Mouse (Mus musculus) stomach, embryonic 15.5 days (tissue): ENCODE measurements around the gene Olfr799. TPM values are rescaled to one million over a fixed set of nuclear protein-coding genes. Genes with fewer than 3 reads are reported as not detected.

Experiments used
- ATAC-seq: fragments of 200-750 bp; cut with Nextera tagmentation; 2 replicates; pipeline ENCODE4 v1.8.0; 2017; ENCODE audit warnings: low read depth, moderate number of reproducible peaks, moderate TSS enrichment; ENCODE audit not compliant: insufficient read depth, low FRiP score
- H3K27ac ChIP-seq: fragments of 300-500 bp; sonication (generic); 2 replicates; pipeline ENCODE4 v1.5.1; 2015; ENCODE audit warnings: mild to moderate bottlenecking, inconsistent platforms
- H3K27me3 ChIP-seq: fragments of 300-500 bp; sonication (generic); replicated peaks from 2 replicates; pipeline ENCODE4 v1.6.1; 2015; ENCODE audit warnings: inconsistent platforms
- H3K36me3 ChIP-seq: fragments of 300-500 bp; sonication (generic); 2 replicates; pipeline ENCODE4 v1.6.1; 2015; ENCODE audit warnings: inconsistent platforms
- H3K4me1 ChIP-seq: fragments of 300-500 bp; sonication (generic); 2 replicates; pipeline ENCODE4 v1.6.1; 2015; ENCODE audit warnings: inconsistent platforms
- H3K4me2 ChIP-seq: fragments of 300-500 bp; sonication (generic); 2 replicates; pipeline ENCODE4 v1.6.1; 2015; ENCODE audit warnings: mild to moderate bottlenecking, inconsistent platforms
- H3K4me3 ChIP-seq: fragments of 300-500 bp; sonication (generic); replicated peaks from 2 replicates; pipeline ENCODE4 v1.5.1; 2015; ENCODE audit warnings: inconsistent platforms
- H3K9ac ChIP-seq: fragments of 300-500 bp; sonication (generic); 2 replicates; pipeline ENCODE4 v1.6.1; 2015; ENCODE audit warnings: inconsistent platforms
- H3K9me3 ChIP-seq: fragments of 300-500 bp; sonication (generic); 2 replicates; pipeline ENCODE4 v1.6.1; 2016; ENCODE audit warnings: inconsistent platforms
- WGBS: fragments of 180-500 bp; shearing (Covaris S2); methylation state at CpG from one replicate; pipeline ENCODE4 v1.1.7; 2015; 5-methylcytosine and 5-hydroxymethylcytosine counted together
- polyA plus RNA-seq: library from polyadenylated mRNA; unstranded; fragments of >200 nt; fragmentation: Nextera tagmentation; extraction: Ambion mirVana; gene quantifications from 2 replicates; pipeline ENCODE4 v1.2.1, GENCODE M21; 2015

Gene Olfr799
- polyA plus RNA-seq = not detected in 2 replicates

DNA sequence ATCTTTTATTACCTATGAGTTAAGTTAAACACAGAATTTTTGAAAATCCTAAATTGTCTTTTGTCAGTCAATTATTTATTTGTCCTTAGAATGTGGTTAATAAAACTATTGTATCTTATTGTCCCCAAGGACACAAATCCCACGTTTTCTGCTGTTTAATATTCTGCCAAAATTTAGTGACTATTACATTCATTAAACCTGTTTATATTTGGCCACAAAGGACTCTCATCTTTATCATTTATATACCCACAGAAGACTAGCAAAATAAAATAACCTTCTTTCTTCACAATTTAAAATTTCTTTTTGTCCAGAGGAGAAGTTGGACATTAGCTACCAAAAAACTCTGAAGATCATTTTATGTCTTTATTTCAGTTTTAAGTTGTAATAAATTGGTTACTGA lies at the start of gene Olfr799:
Gene Olfr799 (plus strand): TSS at position 301 of the 400 bp plus-strand sequence.
- Histone ChIP-seq H3K4me1 (no peaks in the 10 kb centered on the region), H3K27ac (no peak within 1 kb of the TSS), H3K9ac (no peak within 1 kb of the TSS), H3K9me3 (no peaks in the 10 kb centered on the region), H3K27me3 (no peaks in the 10 kb centered on the region), H3K36me3 (no peaks in the 10 kb centered on the region), H3K4me2 (no peak within 1 kb of the TSS), H3K4me3 (no peak within 1 kb of the TSS)
- WGBS = 24% methylated on average over 1 of the region's 1 CpGs
- no peak for ATAC-seq

DNA sequence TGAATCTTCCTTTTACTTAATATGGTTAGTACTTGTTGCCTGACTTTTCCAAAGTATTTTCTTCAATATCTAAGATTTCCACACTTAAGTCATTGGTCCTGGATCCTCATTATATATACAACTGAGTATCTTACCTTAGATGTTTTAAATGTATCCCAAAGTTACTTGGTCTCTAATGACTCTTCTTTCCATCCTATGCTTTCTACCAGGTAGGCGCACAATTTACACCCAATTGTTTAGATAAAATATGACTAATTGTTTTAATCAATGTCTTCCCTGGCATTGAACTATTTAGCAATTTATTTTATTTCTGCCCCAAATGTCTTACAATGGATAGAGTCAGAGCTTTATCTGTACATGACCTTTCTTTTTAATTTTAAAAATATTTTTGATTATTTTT lies 24.8 kb upstream of the Olfr799 start, which contains the start of gene Olfr796:
Gene Olfr796 (minus strand): TSS at position 101 of the 400 bp plus-strand sequence.
- ATAC-seq = no peak
- Histone ChIP-seq H3K9ac (no peak within 1 kb of the TSS), H3K36me3 (no peaks in the 10 kb centered on the region), H3K27ac (no peak within 1 kb of the TSS), H3K4me2 (no peak within 1 kb of the TSS), H3K4me1 (no peaks in the 10 kb centered on the region), H3K9me3 (no peaks in the 10 kb centered on the region), H3K27me3 (no peaks in the 10 kb centered on the region), H3K4me3 (no peak within 1 kb of the TSS)
- 92% methylated on average over 1 of the region's 1 CpGs for WGBS

DNA sequence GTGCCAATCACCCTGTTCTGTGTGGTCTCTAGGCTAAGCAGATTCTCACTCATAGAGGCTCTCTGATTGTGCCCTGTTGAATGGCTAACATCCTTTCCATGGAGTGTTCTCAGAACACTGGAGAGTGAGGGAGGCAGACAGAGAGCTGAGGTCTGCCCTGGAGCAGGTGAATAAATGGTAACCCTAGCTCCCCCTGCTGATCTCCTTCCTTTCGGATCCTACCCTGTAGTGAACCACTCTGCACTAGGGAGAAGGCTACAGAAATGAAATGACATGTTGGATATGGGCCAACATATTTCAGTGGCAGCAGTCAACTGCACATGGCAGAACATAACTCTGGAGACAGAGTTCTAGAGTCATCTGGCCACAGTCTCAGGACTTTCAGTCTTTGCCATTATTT lies 15.6 kb upstream of the Olfr799 start:
- Histone ChIP-seq H3K27me3 (no peaks in the 10 kb centered on the region), H3K4me1 (no peaks in the 10 kb centered on the region), H3K4me3 (no peak overlapping the region), H3K9me3 (no peaks in the 10 kb centered on the region), H3K4me2 (no peak overlapping the region), H3K27ac (no peak overlapping the region), H3K9ac (no peak overlapping the region), H3K36me3 (no peaks in the 10 kb centered on the region)
- no peak for ATAC-seq
- WGBS = 11% methylated on average over 1 of the region's 1 CpGs

DNA sequence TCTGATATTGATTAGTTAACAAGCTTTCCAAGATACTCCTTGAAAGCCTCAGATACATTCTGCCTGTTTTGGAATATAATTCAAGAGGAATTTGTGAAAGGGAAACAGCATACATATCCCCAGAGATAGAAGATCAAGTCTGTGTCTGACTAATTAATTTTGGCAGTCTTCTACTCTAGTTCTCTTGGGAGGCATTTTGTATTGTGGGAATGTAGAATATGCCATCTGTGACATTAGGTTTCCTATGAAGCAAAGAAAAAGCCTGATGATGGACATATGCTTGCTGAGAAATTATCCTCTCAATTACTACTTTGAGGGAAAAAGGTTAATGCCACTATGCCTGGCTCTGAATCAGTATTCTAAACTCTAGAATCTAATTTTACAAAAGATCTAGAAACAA lies 14.0 kb upstream of the Olfr799 start:
- Histone ChIP-seq H3K9ac (no peak overlapping the region), H3K9me3 (no peaks in the 10 kb centered on the region), H3K4me1 (no peaks in the 10 kb centered on the region), H3K27ac (no peak overlapping the region), H3K4me3 (no peak overlapping the region), H3K36me3 (no peaks in the 10 kb centered on the region), H3K4me2 (no peak overlapping the region), H3K27me3 (no peaks in the 10 kb centered on the region)
- no peak for ATAC-seq

DNA sequence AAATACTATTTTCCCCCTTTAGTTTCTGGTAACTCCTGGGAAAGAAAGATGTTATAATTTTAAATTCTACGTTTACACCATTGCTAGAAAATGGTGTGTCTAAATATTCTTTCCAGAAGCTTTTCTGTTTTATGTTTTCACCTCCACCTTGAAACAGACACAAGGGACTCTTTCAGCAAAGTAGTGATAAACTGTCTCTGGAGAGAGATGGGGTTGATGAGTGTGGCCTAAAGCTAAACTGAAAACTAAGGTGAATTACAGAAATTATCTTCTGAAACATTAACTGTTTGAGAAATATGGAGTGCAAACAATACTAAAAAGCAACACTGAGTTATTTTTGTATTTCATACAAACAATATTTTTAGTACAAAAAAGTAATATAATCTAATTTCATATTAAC lies 9.4 kb upstream of the Olfr799 start, which contains the start of gene Olfr798:
Gene Olfr798 (minus strand): TSS at position 101 of the 400 bp plus-strand sequence.
- Histone ChIP-seq H3K4me2 (no peak within 1 kb of the TSS), H3K4me3 (no peak within 1 kb of the TSS), H3K27ac (no peak within 1 kb of the TSS), H3K9me3 (no peaks in the 10 kb centered on the region), H3K36me3 (no peaks in the 10 kb centered on the region), H3K4me1 (no peaks in the 10 kb centered on the region), H3K27me3 (no peaks in the 10 kb centered on the region), H3K9ac (no peak within 1 kb of the TSS)
- ATAC-seq = no peak
- 79% methylated on average over 1 of the region's 1 CpGs for WGBS

DNA sequence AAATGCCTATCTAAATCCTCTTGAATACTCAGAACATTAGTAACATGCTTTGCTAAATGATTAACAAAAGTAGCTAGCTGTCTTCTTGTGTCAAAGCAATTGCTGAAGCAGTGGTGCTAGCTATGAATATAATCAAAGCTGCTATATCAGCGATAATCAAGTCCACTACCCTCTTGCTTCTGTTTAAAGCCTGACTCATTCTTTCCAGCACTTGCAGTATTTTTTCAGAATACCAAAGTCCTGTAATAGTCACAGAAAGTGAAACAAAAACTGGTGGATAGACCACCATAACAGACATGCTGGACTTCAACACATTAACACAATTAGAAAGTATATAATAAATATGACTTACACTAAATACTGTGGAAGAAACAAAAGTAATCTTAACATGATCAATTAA lies 14.5 kb downstream of the Olfr799 start:
- H3K9ac ChIP-seq = no peak overlapping the region
- no peak overlapping the region for H3K4me3 ChIP-seq
- no peaks in the 10 kb centered on the region for H3K4me1 ChIP-seq
- H3K9me3 ChIP-seq = no peaks in the 10 kb centered on the region
- H3K36me3 ChIP-seq = no peaks in the 10 kb centered on the region
- no peak overlapping the region for H3K27ac ChIP-seq
- no peaks in the 10 kb centered on the region for H3K27me3 ChIP-seq
- 70% methylated on average over 1 of the region's 1 CpGs for WGBS
- no peak overlapping the region for H3K4me2 ChIP-seq
- ATAC-seq = no peak

DNA sequence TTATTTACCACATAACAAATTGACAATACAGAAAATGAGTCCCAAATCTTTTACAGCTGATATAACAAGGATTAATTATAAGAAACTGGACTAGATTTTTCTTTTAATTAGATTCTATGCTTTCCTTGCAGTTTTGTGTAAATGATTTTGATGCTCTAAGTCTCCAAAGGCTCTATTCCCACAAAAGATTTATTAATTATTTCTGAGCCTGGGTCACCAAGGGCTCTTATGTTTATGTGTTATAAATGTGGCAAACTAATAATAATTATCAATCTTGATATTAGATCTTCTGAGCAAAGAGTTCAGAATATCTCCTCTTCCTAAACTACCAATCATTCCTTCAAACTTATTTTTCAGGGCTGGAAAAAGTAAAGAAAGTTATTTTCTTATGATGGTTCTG lies 20.1 kb downstream of the Olfr799 start, which contains the start of gene Olfr800:
Gene Olfr800 (plus strand): TSS at position 301 of the 400 bp plus-strand sequence.
- H3K9me3 ChIP-seq = no peaks in the 10 kb centered on the region
- no peak within 1 kb of the TSS for H3K9ac ChIP-seq
- no peaks in the 10 kb centered on the region for H3K36me3 ChIP-seq
- no peak within 1 kb of the TSS for H3K27ac ChIP-seq
- ATAC-seq = no peak
- no peaks in the 10 kb centered on the region for H3K4me1 ChIP-seq
- H3K4me3 ChIP-seq = no peak within 1 kb of the TSS
- no peaks in the 10 kb centered on the region for H3K27me3 ChIP-seq
- H3K4me2 ChIP-seq = no peak within 1 kb of the TSS

DNA sequence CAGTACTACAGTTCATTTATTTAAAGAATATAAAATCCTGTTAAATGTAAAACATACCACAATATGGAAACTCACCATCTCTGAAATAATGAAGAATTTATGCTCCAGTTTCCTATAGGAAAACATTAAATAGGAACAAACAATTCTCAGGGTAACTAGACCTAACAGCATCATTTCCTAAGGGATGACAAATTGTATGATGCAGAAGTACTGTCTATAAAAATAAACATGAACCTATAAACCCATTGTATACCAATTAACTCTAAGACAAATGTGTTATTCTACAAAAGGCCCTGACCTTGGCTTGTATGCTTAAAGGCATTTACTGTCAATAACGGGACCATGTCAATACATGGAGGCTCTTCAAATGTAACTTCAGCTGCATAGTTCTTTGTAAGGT lies 36.5 kb downstream of the Olfr799 start, which contains the start of gene Olfr801:
Gene Olfr801 (minus strand): TSS at position 101 of the 400 bp plus-strand sequence.
- H3K27ac ChIP-seq = no peak within 1 kb of the TSS
- H3K4me1 ChIP-seq = no peaks in the 10 kb centered on the region
- no peaks in the 10 kb centered on the region for H3K36me3 ChIP-seq
- H3K4me2 ChIP-seq = no peak within 1 kb of the TSS
- no peak for ATAC-seq
- H3K27me3 ChIP-seq = no peaks in the 10 kb centered on the region
- H3K9me3 ChIP-seq = no peaks in the 10 kb centered on the region
- 49% methylated on average over 1 of the region's 1 CpGs for WGBS
- H3K9ac ChIP-seq = no peak within 1 kb of the TSS
- no peak within 1 kb of the TSS for H3K4me3 ChIP-seq

DNA sequence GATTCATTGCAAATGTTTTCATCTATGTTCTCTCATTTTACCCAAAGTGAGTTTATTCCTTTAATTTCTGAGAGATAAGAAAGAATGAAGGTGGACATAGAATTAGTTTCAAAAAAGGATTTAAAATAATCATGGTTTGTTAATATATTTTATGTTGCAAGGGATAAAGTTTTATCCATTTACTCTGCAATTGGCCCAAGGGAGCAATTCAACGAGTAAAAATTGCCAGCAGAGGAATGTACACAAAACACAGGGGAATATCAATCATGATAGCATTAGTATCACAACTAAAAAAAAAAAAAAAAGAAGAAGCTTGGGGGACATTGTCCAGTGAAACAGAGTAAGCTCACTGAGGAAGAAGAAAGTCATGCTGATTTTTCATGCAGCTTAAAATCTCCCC lies 50.8 kb downstream of the Olfr799 start, which contains the start of gene Olfr802:
Gene Olfr802 (minus strand): TSS at position 101 of the 400 bp plus-strand sequence.
- no peaks in the 10 kb centered on the region for H3K27me3 ChIP-seq
- no peak within 1 kb of the TSS for H3K9ac ChIP-seq
- no peaks in the 10 kb centered on the region for H3K4me1 ChIP-seq
- no peak within 1 kb of the TSS for H3K4me3 ChIP-seq
- H3K4me2 ChIP-seq = no peak within 1 kb of the TSS
- no peaks in the 10 kb centered on the region for H3K36me3 ChIP-seq
- 26% methylated on average over 1 of the region's 1 CpGs for WGBS
- H3K9me3 ChIP-seq = no peaks in the 10 kb centered on the region
- ATAC-seq = no peak
- H3K27ac ChIP-seq = no peak within 1 kb of the TSS

DNA sequence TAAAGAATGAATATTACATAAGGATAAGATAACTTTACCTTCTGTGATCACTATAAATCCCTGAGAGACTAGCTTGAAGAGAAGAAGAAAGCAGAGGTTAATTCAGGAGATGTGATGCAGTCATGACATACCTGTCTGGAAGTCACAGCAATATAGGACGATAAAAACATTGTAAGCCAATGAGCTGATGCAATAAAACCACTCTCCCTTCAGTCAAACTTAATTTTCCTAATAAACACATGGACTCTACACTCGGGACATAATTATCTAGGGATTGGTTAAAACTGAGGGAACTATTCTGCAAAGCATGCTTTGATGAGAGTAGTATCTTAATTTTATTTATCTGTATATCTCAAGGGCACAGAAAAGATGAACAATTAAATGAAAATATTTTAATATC lies 56.9 kb downstream of the Olfr799 start, which contains the start of gene Olfr803:
Gene Olfr803 (minus strand): TSS at position 101 of the 400 bp plus-strand sequence.
- 86% methylated on average over 2 of the region's 2 CpGs for WGBS
- H3K9me3 ChIP-seq = no peaks in the 10 kb centered on the region
- no peak within 1 kb of the TSS for H3K27ac ChIP-seq
- H3K36me3 ChIP-seq = no peaks in the 10 kb centered on the region
- no peak within 1 kb of the TSS for H3K4me3 ChIP-seq
- H3K9ac ChIP-seq = no peak within 1 kb of the TSS
- no peak within 1 kb of the TSS for H3K4me2 ChIP-seq
- no peaks in the 10 kb centered on the region for H3K4me1 ChIP-seq
- no peaks in the 10 kb centered on the region for H3K27me3 ChIP-seq
- ATAC-seq = no peak

Other genes with a start within 250 kb of the Olfr799 start
- gene Olfr785, start 232.1 kb upstream of the Olfr799 start, polyA plus RNA-seq = not detected in 2 replicates
- not detected in 2 replicates for gene Olfr786, start 210.2 kb upstream of the Olfr799 start, polyA plus RNA-seq
- not detected in 2 replicates for gene Olfr787, start 175.6 kb upstream of the Olfr799 start, polyA plus RNA-seq
- gene Olfr788, start 166.5 kb upstream of the Olfr799 start, polyA plus RNA-seq = not detected in 2 replicates
- not detected in 2 replicates for gene Olfr789, start 152.7 kb upstream of the Olfr799 start, polyA plus RNA-seq
- gene Olfr790, start 139.0 kb upstream of the Olfr799 start, polyA plus RNA-seq = not detected in 2 replicates
- gene Olfr791, start 115.7 kb upstream of the Olfr799 start, polyA plus RNA-seq = not detected in 2 replicates
- gene Olfr792, start 98.3 kb upstream of the Olfr799 start, polyA plus RNA-seq = not detected in 2 replicates
- gene Olfr794, start 69.8 kb upstream of the Olfr799 start, polyA plus RNA-seq = not detected in 2 replicates
- gene Olfr796, start 24.9 kb upstream of the Olfr799 start, polyA plus RNA-seq = not detected in 2 replicates
- not detected in 2 replicates for gene Olfr798, start 9.6 kb upstream of the Olfr799 start, polyA plus RNA-seq
- gene Olfr800, start 20.2 kb downstream of the Olfr799 start, polyA plus RNA-seq = not detected in 2 replicates
- not detected in 2 replicates for gene Olfr801, start 36.4 kb downstream of the Olfr799 start, polyA plus RNA-seq
- not detected in 2 replicates for gene Olfr802, start 50.7 kb downstream of the Olfr799 start, polyA plus RNA-seq
- gene Olfr803, start 56.8 kb downstream of the Olfr799 start, polyA plus RNA-seq = not detected in 2 replicates
- gene Olfr804, start 65.7 kb downstream of the Olfr799 start, polyA plus RNA-seq = not detected in 2 replicates
- gene Olfr805, start 91.9 kb downstream of the Olfr799 start, polyA plus RNA-seq = not detected in 2 replicates
- gene Olfr806, start 104.4 kb downstream of the Olfr799 start, polyA plus RNA-seq = not detected in 2 replicates
- gene Olfr807, start 120.3 kb downstream of the Olfr799 start, polyA plus RNA-seq = not detected in 2 replicates
- gene Olfr808, start 128.0 kb downstream of the Olfr799 start, polyA plus RNA-seq = not detected in 2 replicates
- gene Olfr809, start 137.2 kb downstream of the Olfr799 start, polyA plus RNA-seq = not detected in 2 replicates
- gene Olfr810, start 157.4 kb downstream of the Olfr799 start, polyA plus RNA-seq = not detected in 2 replicates
- gene Olfr811, start 166.9 kb downstream of the Olfr799 start, polyA plus RNA-seq = not detected in 2 replicates
- gene Olfr812, start 208.6 kb downstream of the Olfr799 start, polyA plus RNA-seq = not detected in 2 replicates
- gene Olfr813, start 217.9 kb downstream of the Olfr799 start, polyA plus RNA-seq = not detected in 2 replicates
- gene Olfr814, start 242.4 kb downstream of the Olfr799 start, polyA plus RNA-seq = not detected in 2 replicates